Mouse (Mus musculus) heart, embryonic 16.5 days (tissue): Measurements from ENCODE around the gene Adora1. TPM values are rescaled to one million over a fixed set of nuclear protein-coding genes. Genes with fewer than 3 reads are reported as not detected.
A peak's percentile ranks its signal among the peaks of the same experiment; 100 is the strongest.

Experiments used
- ATAC-seq: fragments of 200-750 bp; cut with Nextera tagmentation; replicated peaks from 2 replicates; pipeline ENCODE4 v1.8.0; 2017; ENCODE audit warnings: moderate number of reproducible peaks; ENCODE audit not compliant: insufficient read depth, low FRiP score; ENCODE audit errors: extremely low read depth
- H3K27ac ChIP-seq: fragments of 300-500 bp; sonication (generic); 2 replicates; pipeline ENCODE4 v1.5.1; 2014; ENCODE audit warnings: mild to moderate bottlenecking, low read length, control low read depth, moderate library complexity
- H3K27me3 ChIP-seq: fragments of 300-500 bp; sonication (generic); 2 replicates; pipeline ENCODE4 v1.6.1; 2014; ENCODE audit warnings: low read length, mixed read lengths; ENCODE audit not compliant: control insufficient read depth, insufficient read depth
- H3K36me3 ChIP-seq: fragments of 300-500 bp; sonication (generic); 2 replicates; pipeline ENCODE4 v1.6.1; 2014; ENCODE audit not compliant: control insufficient read depth, insufficient read depth
- H3K4me1 ChIP-seq: fragments of 300-500 bp; sonication (generic); 2 replicates; pipeline ENCODE4 v1.6.1; 2014; ENCODE audit warnings: low read length, mixed read lengths; ENCODE audit not compliant: control insufficient read depth, insufficient read depth
- H3K4me2 ChIP-seq: fragments of 300-500 bp; sonication (generic); 2 replicates; pipeline ENCODE4 v1.6.1; 2014; ENCODE audit warnings: low read depth, mild to moderate bottlenecking, control low read depth, low read length
- H3K4me3 ChIP-seq: fragments of 300-500 bp; sonication (generic); 2 replicates; pipeline ENCODE4 v1.5.1; 2014; ENCODE audit warnings: mild to moderate bottlenecking, control low read depth, low read length
- H3K9ac ChIP-seq: fragments of 300-500 bp; sonication (generic); 2 replicates; pipeline ENCODE4 v1.6.1; 2014; ENCODE audit warnings: low read length, control low read depth
- H3K9me3 ChIP-seq: fragments of 300-500 bp; sonication (generic); replicated peaks from 2 replicates; pipeline ENCODE4 v1.6.1; 2016; ENCODE audit warnings: low read length; ENCODE audit not compliant: control insufficient read depth
- WGBS: fragments of 180-500 bp; shearing (Covaris S2); extraction: QIAGEN DNeasy Blood & Tissue Kit; methylation state at CpG from one replicate; pipeline ENCODE4 v1.1.7; 2014; 5-methylcytosine and 5-hydroxymethylcytosine counted together
- polyA plus RNA-seq: library from polyadenylated mRNA; unstranded; fragments of >200 nt; fragmentation: Nextera tagmentation; extraction: Ambion mirVana; gene quantifications from 2 replicates; pipeline ENCODE4 v1.2.1, GENCODE M21; 2015

Gene Adora1
- polyA plus RNA-seq, 1 experiment from 2014 or later = 30.0 TPM

- ATAC-seq = no peak
- no peaks in the 10 kb centered on the region for H3K36me3 ChIP-seq
- peak overlapping the region; percentile 95 for H3K4me2 ChIP-seq
- H3K9ac ChIP-seq = peak overlapping the region; percentile 67
- H3K4me3 ChIP-seq = peak overlapping the region; percentile 54
- H3K9me3 ChIP-seq = no peaks in the 10 kb centered on the region
- H3K27me3 ChIP-seq = peaks cover 20% of the 10 kb centered on the region
- H3K4me1 ChIP-seq = peaks cover 51% of the 10 kb centered on the region
- 42% methylated on average over 19 of the region's 19 CpGs for WGBS
- peak overlapping the region; percentile 90 for H3K27ac ChIP-seq
Measured at GRCm38 (mm10) chr1:134233681-134234454, 1.4 kb downstream of the Adora1 start.

- Histone ChIP-seq H3K4me1 (peaks cover 48% of the 10 kb centered on the region), H3K4me3 (peak overlapping the region; percentile 54)
Measured at GRCm38 (mm10) chr1:134232778-134233531, 2.3 kb downstream of the Adora1 start.

GRCm38 (mm10) chr1:134232326-134232725 lies 2.9 kb downstream of the Adora1 start:
- Histone ChIP-seq H3K4me1 (peaks cover 48% of the 10 kb centered on the region), H3K9me3 (no peaks in the 10 kb centered on the region), H3K27ac (peak overlapping the region; percentile 90), H3K36me3 (no peaks in the 10 kb centered on the region), H3K4me3 (peak overlapping the region; percentile 54), H3K27me3 (peaks cover 20% of the 10 kb centered on the region), H3K4me2 (peak overlapping the region; percentile 95), H3K9ac (peak overlapping the region; percentile 59)
- WGBS = 63% methylated on average over 8 of the region's 8 CpGs
- ATAC-seq = no peak

More at GRCm38 (mm10) chr1:134232778-134233531, 2.3 kb downstream of the Adora1 start:
- Histone ChIP-seq H3K4me2 (peak overlapping the region; percentile 95), H3K27me3 (peaks cover 20% of the 10 kb centered on the region), H3K36me3 (no peaks in the 10 kb centered on the region), H3K9me3 (no peaks in the 10 kb centered on the region), H3K27ac (peak overlapping the region; percentile 90), H3K9ac (peak overlapping the region; percentile 67)
- WGBS = 29% methylated on average over 12 of the region's 12 CpGs
- ATAC-seq = peak; percentile 64

GRCm38 (mm10) chr1:134231681-134232080 lies 3.5 kb downstream of the Adora1 start:
- H3K27ac ChIP-seq = peak overlapping the region; percentile 73
- H3K27me3 ChIP-seq = peaks cover 20% of the 10 kb centered on the region
- H3K4me2 ChIP-seq = peak overlapping the region; percentile 95
- WGBS = 78% methylated on average over 3 of the region's 3 CpGs
- H3K4me3 ChIP-seq = no peak overlapping the region
- no peak for ATAC-seq
- no peaks in the 10 kb centered on the region for H3K9me3 ChIP-seq
- H3K9ac ChIP-seq = no peak overlapping the region
- peaks cover 52% of the 10 kb centered on the region for H3K4me1 ChIP-seq
- H3K36me3 ChIP-seq = no peaks in the 10 kb centered on the region

GRCm38 (mm10) chr1:134231270-134231669 lies 4.0 kb downstream of the Adora1 start:
- Histone ChIP-seq H3K4me1 (peaks cover 52% of the 10 kb centered on the region), H3K9ac (0 out of 2 replicates have a peak overlapping the region, but pooled peaks have one; percentile 30), H3K27ac (peak overlapping the region; percentile 73), H3K36me3 (no peaks in the 10 kb centered on the region), H3K27me3 (peaks cover 20% of the 10 kb centered on the region), H3K4me3 (no peak overlapping the region), H3K9me3 (no peaks in the 10 kb centered on the region), H3K4me2 (peak overlapping the region; percentile 95)
- ATAC-seq = no peak; the same call in 1 of the 2 replicates
- WGBS = 58% methylated on average over 3 of the region's 3 CpGs

- H3K27ac ChIP-seq = peak overlapping the region; percentile 73
- no peak overlapping the region for H3K4me3 ChIP-seq
- H3K36me3 ChIP-seq = no peaks in the 10 kb centered on the region
- WGBS = 72% methylated on average over 10 of the region's 10 CpGs
- H3K9ac ChIP-seq = 0 out of 2 replicates have a peak overlapping the region, but pooled peaks have one; percentile 30
- no peak for ATAC-seq
- peaks cover 15% of the 10 kb centered on the region for H3K27me3 ChIP-seq
- H3K9me3 ChIP-seq = no peaks in the 10 kb centered on the region
- H3K4me1 ChIP-seq = peaks cover 48% of the 10 kb centered on the region
- peak overlapping the region; percentile 95 for H3K4me2 ChIP-seq
Measured at GRCm38 (mm10) chr1:134230638-134231228, 4.5 kb downstream of the Adora1 start.

- Histone ChIP-seq H3K4me2 (no peak overlapping the region), H3K4me1 (peaks cover 41% of the 10 kb centered on the region), H3K9ac (no peak overlapping the region), H3K27ac (peak overlapping the region; percentile 73), H3K9me3 (no peaks in the 10 kb centered on the region), H3K36me3 (no peaks in the 10 kb centered on the region), H3K27me3 (peaks cover 8% of the 10 kb centered on the region), H3K4me3 (no peak overlapping the region)
- WGBS = 53% methylated on average over 5 of the region's 5 CpGs
- no peak for ATAC-seq
Measured at GRCm38 (mm10) chr1:134229806-134230575, 5.2 kb downstream of the Adora1 start.

GRCm38 (mm10) chr1:134226739-134227138 lies 8.5 kb downstream of the Adora1 start:
- H3K9me3 ChIP-seq = no peaks in the 10 kb centered on the region
- H3K27ac ChIP-seq = no peak overlapping the region
- no peak for ATAC-seq
- no peak overlapping the region for H3K4me3 ChIP-seq
- 51% methylated on average over 8 of the region's 8 CpGs for WGBS
- no peaks in the 10 kb centered on the region for H3K27me3 ChIP-seq
- no peaks in the 10 kb centered on the region for H3K36me3 ChIP-seq
- H3K4me1 ChIP-seq = peaks cover 33% of the 10 kb centered on the region
- H3K9ac ChIP-seq = no peak overlapping the region
- no peak overlapping the region for H3K4me2 ChIP-seq
